Mouse (Mus musculus) testis, adult 2 months (tissue): Measurements from ENCODE around the gene Zfp318.

ENCODE experiments used
- CTCF ChIP-seq: fragments of 200-500 bp; IDR thresholded peaks from 2 replicates; pipeline ENCODE4 v1.5.1; 2012; ENCODE audit warnings: low read depth, mild to moderate bottlenecking, inconsistent platforms, low read length, moderate library complexity; ENCODE audit not compliant: control insufficient read depth, insufficient read depth, insufficient replicate concordance
- POLR2A ChIP-seq: fragments of 200-500 bp; IDR thresholded peaks from 2 replicates; pipeline ENCODE4 v1.6.1; 2012; ENCODE audit warnings: low read depth, mild to moderate bottlenecking, inconsistent platforms, low read length, moderate library complexity; ENCODE audit not compliant: control insufficient read depth

DNA sequence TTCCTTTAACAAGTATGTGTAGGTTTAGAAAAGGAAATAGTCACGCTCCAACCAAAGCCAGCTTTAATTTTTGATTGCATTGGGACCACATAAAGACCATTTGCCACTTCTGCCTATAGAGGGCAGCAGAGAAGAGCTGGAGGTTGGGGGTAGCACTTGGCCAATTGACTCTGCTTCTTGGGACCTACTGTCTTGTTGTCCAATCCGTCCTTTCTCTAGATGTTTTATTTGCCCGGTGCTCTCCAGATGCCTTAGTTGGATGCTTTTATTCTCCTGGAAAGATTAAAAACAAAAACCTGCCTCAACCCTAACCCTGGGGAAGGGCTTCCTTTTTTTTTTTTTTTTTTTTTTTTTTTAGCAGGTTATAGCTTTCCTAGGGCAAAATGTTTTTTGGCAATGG is 11.7 kb upstream of the Zfp318 start:
- TF ChIP-seq CTCF (no peak), POLR2A (no peak)
